Mouse (Mus musculus) monocyte, adult 5-6 weeks (primary cell): ENCODE data around the gene Tbl1x. TPM values are rescaled to one million over a fixed set of nuclear protein-coding genes. Genes with fewer than 3 reads are reported as not detected.
A peak's percentile ranks its signal among the peaks of the same experiment; 100 is the strongest.

Experiments
- ATAC-seq: fragments of 153-309, 156-312 bp; replicated peaks from 2 replicates; pipeline ENCODE4 v1.8.0; 2017; ENCODE audit warnings: mild to moderate bottlenecking; ENCODE audit not compliant: low TSS enrichment, insufficient number of reproducible peaks, severe bottlenecking, poor library complexity, low FRiP score
- total RNA-seq: library from RNA; stranded (forward); fragments of 200-1000, 200-491, 200-594 nt; gene quantifications from 3 replicates; pipeline ENCODE4 v1.2.3, GENCODE M21; 2017

Tbl1x gene
- total RNA-seq, result 18.1 to 37.7 TPM (median 20.4 TPM) in 3 replicates

GRCm38 (mm10) chrX:77510371-77511300 lies at the start of gene Tbl1x:
Tbl1x (plus strand) TSS chrX:77511013.
- no peak for ATAC-seq

DNA sequence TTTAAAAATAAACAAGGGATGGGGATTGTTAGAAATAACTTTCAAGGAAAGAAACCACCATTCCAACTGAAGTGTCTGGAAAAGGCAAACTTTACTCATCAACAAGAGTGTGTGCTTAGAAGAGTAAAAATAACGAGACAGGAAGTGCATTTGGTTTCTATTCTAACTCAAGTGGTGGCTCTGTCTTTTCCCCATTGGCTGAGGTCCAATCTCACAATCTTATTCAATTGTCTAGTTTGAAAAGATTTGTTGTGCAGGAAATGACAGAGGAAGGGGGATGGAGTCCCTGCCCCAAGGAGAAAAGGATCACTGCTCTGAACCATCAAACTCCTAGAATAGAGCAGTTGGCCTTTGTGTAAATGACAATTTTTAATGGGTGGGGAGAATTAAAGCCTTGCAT lies 41.6 kb upstream of the Tbl1x start:
- no peak for ATAC-seq

- ATAC-seq, result no peak
These were observed 38.0 kb upstream of the Tbl1x start for GRCm38 (mm10) chrX:77472858-77473257.

- no peak for ATAC-seq
These were observed 37.3 kb upstream of the Tbl1x start for GRCm38 (mm10) chrX:77473511-77473910.

- no peak for ATAC-seq
These were observed 36.3 kb upstream of the Tbl1x start for GRCm38 (mm10) chrX:77474551-77474950.

DNA sequence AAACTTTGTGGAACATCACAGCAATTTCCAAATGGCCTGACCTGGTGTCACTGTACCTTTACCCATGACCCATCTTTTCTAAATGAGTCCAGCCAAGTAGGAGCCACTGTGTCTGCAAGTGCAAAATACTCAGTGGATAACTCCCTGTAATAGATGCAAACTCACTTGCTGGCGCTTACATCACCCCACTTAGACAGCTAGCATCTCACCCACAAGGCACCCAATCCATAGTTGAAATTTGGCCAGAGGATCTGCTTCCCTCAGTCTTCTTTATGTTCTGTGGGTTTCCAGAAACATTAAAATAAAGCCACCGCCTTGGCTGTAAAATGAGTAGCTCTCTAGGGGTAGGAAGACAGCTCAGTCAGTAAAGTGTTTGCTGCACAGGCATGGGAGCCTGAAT lies 33.3 kb upstream of the Tbl1x start:
- no peak for ATAC-seq

- no peak for ATAC-seq
These were observed 22.7 kb upstream of the Tbl1x start for GRCm38 (mm10) chrX:77487922-77488799.

- no peak for ATAC-seq
These were observed 20.7 kb upstream of the Tbl1x start for GRCm38 (mm10) chrX:77490127-77490526.

DNA sequence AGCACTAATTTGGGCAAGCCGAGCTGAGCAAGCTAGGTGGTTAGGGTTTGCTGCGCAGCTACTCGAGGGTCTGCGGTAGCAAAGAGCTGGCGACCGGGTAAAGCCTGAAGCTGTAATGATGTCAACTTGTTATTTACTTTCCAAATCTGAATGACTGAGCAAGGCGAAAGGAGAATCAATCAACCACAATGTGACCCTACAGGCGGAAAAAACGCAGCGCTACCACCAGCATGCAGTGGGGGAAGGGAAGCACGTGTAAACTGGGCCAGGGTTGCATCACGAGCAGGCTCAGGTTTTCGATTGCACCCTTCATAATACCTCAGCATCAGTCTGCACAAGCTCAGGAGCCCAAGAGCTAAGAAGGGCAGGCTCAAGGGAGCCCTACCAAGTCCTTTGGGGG lies 1.7 kb upstream of the Tbl1x start:
- ATAC-seq, result peak; percentile 93

DNA sequence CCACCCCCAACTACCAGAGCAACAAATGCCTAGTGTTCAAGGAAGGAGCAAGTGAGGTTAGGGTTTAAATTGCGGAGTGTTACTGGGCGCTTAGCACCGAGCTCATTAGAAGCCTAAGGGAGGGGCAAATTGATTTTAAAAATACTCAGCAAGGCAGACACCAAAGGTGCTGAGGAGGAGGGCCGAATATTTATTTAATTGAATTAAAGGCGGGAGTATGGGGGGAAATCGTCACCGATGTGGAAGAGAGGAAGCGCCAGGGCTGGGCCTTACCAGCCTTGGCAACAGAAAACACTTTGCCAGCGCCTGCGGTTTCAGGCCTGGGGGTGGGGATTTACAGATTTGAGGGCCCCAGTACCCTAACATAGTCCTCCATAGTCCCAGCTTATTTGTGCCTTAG lies 1.0 kb upstream of the Tbl1x start:
- ATAC-seq, result no peak

DNA sequence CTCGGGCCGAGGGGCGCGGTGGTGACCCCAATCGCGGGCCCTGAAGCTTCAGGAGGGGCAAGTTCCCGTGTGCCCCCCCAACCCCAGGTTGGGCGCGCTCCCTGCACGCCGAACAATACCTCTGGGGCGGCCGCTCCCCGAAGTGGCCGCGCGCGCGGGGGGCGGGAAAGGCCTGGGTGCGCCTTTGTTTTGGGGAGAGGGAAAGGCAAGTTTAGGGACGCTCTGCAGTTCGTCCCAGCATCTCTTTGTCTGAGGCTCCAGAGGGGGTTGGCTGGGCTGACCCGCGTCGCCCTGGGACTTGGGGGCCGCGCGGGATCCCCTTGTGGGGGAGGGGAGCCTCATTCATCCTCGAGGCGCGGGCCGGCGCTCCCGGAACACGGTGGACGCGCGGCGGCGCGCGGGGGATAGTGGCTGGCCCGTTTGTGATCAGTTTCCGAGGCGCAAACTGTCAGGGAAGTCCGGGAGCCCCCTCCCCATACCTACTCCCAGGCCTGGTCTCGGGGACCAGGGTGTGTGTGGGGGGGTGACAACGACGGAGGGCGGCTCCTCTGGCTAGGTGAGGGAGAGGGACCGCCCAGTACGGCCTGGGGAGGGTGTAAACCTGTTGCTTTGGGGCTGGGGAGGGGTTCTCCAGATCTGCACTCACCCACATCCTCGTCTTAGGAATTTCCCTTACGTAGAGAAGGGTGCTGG lies 634 bp downstream of the Tbl1x start:
- ATAC-seq, result no peak

DNA sequence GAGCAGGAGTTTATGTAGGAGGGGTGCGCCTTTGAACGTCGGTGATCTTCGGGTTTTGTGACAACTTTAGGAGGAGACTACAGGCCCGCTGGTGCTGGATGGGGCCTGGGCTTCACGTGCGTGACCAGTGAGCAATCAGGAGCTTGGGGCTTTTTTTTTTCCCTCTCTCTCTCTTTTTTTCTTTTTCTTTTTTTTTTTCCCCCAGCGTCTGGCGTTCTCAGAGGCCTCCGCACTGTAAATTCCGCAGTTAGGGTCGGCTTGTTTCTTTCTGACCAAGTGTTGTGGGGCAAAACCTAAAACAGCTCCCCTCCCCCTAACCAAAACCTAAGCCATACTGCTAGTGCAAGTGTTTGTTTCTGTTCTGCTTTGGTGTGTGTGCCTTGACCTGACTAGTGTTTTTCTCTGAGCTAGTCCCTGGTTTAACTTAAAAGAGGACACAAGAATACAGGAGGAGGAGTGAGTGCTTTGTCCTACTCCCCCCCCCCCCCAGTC lies 1.2 kb downstream of the Tbl1x start:
- ATAC-seq, result no peak

- no peak for ATAC-seq
These were observed 6.7 kb downstream of the Tbl1x start for GRCm38 (mm10) chrX:77517274-77518085.

DNA sequence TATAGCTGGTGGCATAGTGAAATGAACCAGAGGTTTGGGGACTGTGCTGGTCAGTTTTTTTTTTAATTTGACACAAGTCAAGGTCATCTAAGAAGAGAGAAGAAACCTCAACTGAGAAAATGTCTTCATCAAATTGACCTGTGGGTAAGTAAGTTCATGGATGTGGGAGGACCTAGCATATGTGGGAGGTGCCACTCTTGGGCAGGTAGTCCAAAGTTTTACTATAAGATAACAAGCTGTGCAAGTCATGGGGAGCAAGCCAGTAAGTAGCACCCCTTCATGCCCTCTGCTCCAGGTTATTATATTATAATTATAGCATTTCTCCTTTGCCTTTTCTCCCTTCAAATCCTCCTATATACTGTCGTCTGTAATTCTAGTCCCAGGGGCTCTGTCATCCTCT lies 8.1 kb downstream of the Tbl1x start:
- ATAC-seq, result no peak

DNA sequence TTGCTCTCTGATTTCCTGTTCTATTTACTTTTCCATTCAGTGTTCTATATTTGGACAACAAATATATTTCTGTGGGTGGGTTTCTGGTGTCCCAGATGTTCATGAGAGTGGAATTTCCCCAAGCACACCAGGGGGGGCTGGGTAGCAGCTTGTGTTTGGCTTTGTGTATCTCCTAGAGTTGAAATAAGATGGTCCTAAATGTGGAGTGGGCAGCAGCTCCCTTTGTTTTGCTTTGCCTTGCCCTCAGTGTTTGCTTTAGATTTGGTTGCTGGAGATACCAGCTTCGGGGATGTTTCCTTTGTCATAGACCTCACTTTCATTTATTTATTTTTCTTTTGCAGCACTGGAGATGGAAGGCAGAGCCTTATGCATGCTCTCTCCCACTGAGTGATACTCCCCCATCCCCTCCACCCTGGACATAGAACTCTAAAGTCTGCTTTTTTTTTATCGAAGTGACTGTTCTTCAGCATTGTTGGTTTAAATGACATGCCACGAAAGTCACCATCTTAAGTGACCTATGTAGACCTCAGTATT lies 12.1 kb downstream of the Tbl1x start:
- ATAC-seq, result no peak

DNA sequence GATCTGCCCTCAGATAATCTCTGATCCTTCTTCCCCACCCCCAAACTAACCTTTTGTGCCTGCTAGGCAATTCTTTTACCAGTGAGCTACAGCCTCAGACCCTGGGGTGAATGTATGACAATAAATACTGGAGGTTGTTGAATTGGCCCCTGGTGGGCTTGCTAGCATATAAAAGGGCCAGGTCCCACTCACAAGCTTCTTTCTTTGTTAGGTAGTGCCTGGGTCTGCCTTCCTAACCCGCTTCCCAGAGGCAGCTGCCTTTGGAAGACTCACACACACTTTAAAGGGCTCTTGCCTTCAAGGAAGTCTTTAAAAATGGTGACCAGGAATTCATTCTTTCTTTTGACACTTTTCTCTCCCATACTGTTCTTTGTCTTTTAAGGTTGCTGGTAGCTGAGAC lies 14.4 kb downstream of the Tbl1x start:
- ATAC-seq, result no peak

GRCm38 (mm10) chrX:77528401-77528800 lies 17.6 kb downstream of the Tbl1x start:
- no peak for ATAC-seq

DNA sequence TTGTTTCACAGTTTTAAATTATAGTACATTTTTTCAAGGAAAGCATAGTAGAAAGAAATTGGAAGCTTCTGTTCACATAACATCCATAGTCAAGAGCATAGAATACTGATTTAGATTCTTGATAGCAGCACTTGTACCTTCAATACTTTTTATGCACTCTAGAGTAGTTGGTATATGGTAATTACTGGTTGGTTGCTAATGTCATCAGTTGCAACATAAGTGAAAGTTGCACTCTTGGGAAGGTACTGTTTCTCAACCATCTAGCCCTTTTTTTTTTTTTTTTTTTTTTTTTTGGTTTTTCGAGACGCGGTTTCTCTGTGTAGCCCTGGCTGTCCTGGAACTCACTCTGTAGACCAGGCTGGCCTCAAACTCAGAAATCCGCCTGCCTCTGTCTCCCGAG lies 20.2 kb downstream of the Tbl1x start:
- ATAC-seq, result no peak
